Mouse (Mus musculus) myocyte (in vitro differentiated cells): ENCODE results near the gene Npc1l1. TPM values are rescaled to one million over a fixed set of nuclear protein-coding genes. Genes with fewer than 3 reads are reported as not detected.

Source experiments
- H3K27me3 ChIP-seq: one replicate; pipeline ENCODE4 v1.6.1; 2011; ENCODE audit not compliant: control insufficient read depth, insufficient read depth, insufficient read length
- H3K36me3 ChIP-seq: one replicate; pipeline ENCODE4 v1.6.1; 2011; ENCODE audit not compliant: control insufficient read depth, insufficient read depth
- H3K4me2 ChIP-seq: one replicate; pipeline ENCODE4 v1.6.1; 2011; ENCODE audit warnings: low read depth, control low read depth
- H3K4me3 ChIP-seq: one replicate; pipeline ENCODE4 v1.5.1; 2011; ENCODE audit warnings: mild to moderate bottlenecking, control low read depth, moderate library complexity
- H3K79me2 ChIP-seq: one replicate; pipeline ENCODE4 v1.6.1; 2011; ENCODE audit not compliant: control insufficient read depth, insufficient read depth
- H3ac ChIP-seq: one replicate; pipeline ENCODE4 v1.6.1; 2011; ENCODE audit not compliant: control insufficient read depth, insufficient read length
- CEBPB ChIP-seq: IDR thresholded peaks from 2 replicates; pipeline ENCODE4 v1.6.1; 2011; ENCODE audit warnings: mild to moderate bottlenecking, moderate library complexity; ENCODE audit not compliant: poor library complexity, insufficient read depth, severe bottlenecking
- E2F4 ChIP-seq: IDR thresholded peaks from one replicate; pipeline ENCODE4 v1.6.1; 2011; ENCODE audit warnings: mild to moderate bottlenecking, control low read depth, moderate library complexity; ENCODE audit not compliant: insufficient read depth
- MAX ChIP-seq: IDR thresholded peaks from one replicate; pipeline ENCODE4 v1.6.1; 2011; ENCODE audit warnings: low read depth, mild to moderate bottlenecking, control low read depth
- MYOD1 ChIP-seq, 3 experiments: IDR thresholded peaks; one replicate each; pipeline ENCODE4 v1.6.1; 2011; ENCODE audit warnings: control low read depth in 2 of 3, low read depth in 2 of 3, mild to moderate bottlenecking in 2 of 3, moderate library complexity in 1 of 3; ENCODE audit not compliant: insufficient read length in 2 of 3, control insufficient read depth in 1 of 3
- MYOG ChIP-seq, 3 experiments: IDR thresholded peaks; one replicate each; pipeline ENCODE4 v1.6.1; 2011; ENCODE audit warnings: control low read depth in 2 of 3, low read depth in 2 of 3, mild to moderate bottlenecking in 2 of 3; ENCODE audit not compliant: insufficient read length in 2 of 3, control insufficient read depth in 1 of 3, insufficient read depth in 1 of 3
- POLR2A ChIP-seq: IDR thresholded peaks from one replicate; pipeline ENCODE4 v1.6.1; 2011; ENCODE audit warnings: low read depth, mild to moderate bottlenecking, control low read depth, moderate library complexity; ENCODE audit not compliant: insufficient read length
- POLR2AphosphoS2 ChIP-seq: IDR thresholded peaks from one replicate; pipeline ENCODE4 v1.6.1; 2011; ENCODE audit warnings: low read depth, control low read depth; ENCODE audit not compliant: insufficient read length
- REST ChIP-seq: IDR thresholded peaks from one replicate; pipeline ENCODE4 v1.6.1; 2011; ENCODE audit warnings: mild to moderate bottlenecking, control low read depth, moderate library complexity; ENCODE audit not compliant: insufficient read depth, insufficient read length
- SRF ChIP-seq: IDR thresholded peaks from one replicate; pipeline ENCODE4 v1.6.1; 2011; ENCODE audit warnings: low read depth; ENCODE audit not compliant: control insufficient read depth, insufficient read length
- TCF12 ChIP-seq: IDR thresholded peaks from one replicate; pipeline ENCODE4 v1.6.1; 2011; ENCODE audit warnings: mild to moderate bottlenecking, control low read depth; ENCODE audit not compliant: poor library complexity, insufficient read depth, severe bottlenecking
- TCF3 ChIP-seq: IDR thresholded peaks from one replicate; pipeline ENCODE4 v1.6.1; 2011; ENCODE audit warnings: low read depth, control low read depth; ENCODE audit not compliant: insufficient read length
- USF1 ChIP-seq: IDR thresholded peaks from one replicate; pipeline ENCODE4 v1.6.1; 2011; ENCODE audit warnings: low read depth, mild to moderate bottlenecking, control low read depth, moderate library complexity
- polyA plus RNA-seq: library from polyadenylated mRNA; unstranded; fragments of >200 nt; fragmentation: generic; extraction: Trizol; gene quantifications from one replicate; pipeline ENCODE4 v1.2.1, GENCODE M21; 2012; ENCODE audit warnings: missing spikeins

The Npc1l1 gene
- 0.07 TPM for polyA plus RNA-seq

- Histone ChIP-seq H3K27me3 (peaks cover 40% of the 10 kb centered on the region), H3ac (no peak within 1 kb of the TSS), H3K4me3 (no peak within 1 kb of the TSS), H3K79me2 (no peaks in the 10 kb centered on the region), H3K36me3 (no peaks in the 10 kb centered on the region), H3K4me2 (no peak within 1 kb of the TSS)
- TF ChIP-seq TCF3 (no peak), MAX (no peak), SRF (no peak), TCF12 (no peak), POLR2A (no peak), CEBPB (no peak), USF1 (no peak), E2F4 (no peak), REST (no peak), MYOG (IDR thresholded peaks at IDR 0.05; ENCODE audit: control insufficient read depth in 1 of 3, insufficient read depth in 1 of 3, insufficient read length in 2 of 3, low read depth in 2 of 3) (no peak), MYOD1 (IDR thresholded peaks at IDR 0.05; ENCODE audit: control insufficient read depth in 1 of 3, insufficient read length in 2 of 3, low read depth in 2 of 3) (no peak), POLR2AphosphoS2 (no peak)
Measured at GRCm38 (mm10) chr11:6230012-6230411, at the start of gene Npc1l1. TSS of gene Npc1l1 (minus strand) at chr11:6230143.

- TF ChIP-seq TCF3 (no peak), USF1 (no peak), TCF12 (no peak), POLR2A (no peak), MYOG (IDR thresholded peaks at IDR 0.05; ENCODE audit: control insufficient read depth in 1 of 3, insufficient read depth in 1 of 3, insufficient read length in 2 of 3, low read depth in 2 of 3) (no peak), MAX (no peak), MYOD1 (IDR thresholded peaks at IDR 0.05; ENCODE audit: control insufficient read depth in 1 of 3, insufficient read length in 2 of 3, low read depth in 2 of 3) (no peak), POLR2AphosphoS2 (no peak), REST (no peak), SRF (no peak), CEBPB (no peak), E2F4 (no peak)
- no peak overlapping the region for H3K4me2 ChIP-seq
- no peak overlapping the region for H3K4me3 ChIP-seq
- no peaks in the 10 kb centered on the region for H3K36me3 ChIP-seq
- peaks cover 18% of the 10 kb centered on the region for H3K79me2 ChIP-seq
- H3ac ChIP-seq = no peak overlapping the region
- peaks cover 3% of the 10 kb centered on the region for H3K27me3 ChIP-seq
Measured at GRCm38 (mm10) chr11:6276466-6276865, 46.5 kb upstream of the Npc1l1 start.

GRCm38 (mm10) chr11:6275094-6275484 is 45.1 kb upstream of the Npc1l1 start:
- peak overlapping the region; percentile 56 for H3K4me2 ChIP-seq
- peak overlapping the region; percentile 13 for H3ac ChIP-seq
- peaks cover 18% of the 10 kb centered on the region for H3K79me2 ChIP-seq
- TF ChIP-seq MYOG (IDR thresholded peaks at IDR 0.05; ENCODE audit: control insufficient read depth in 1 of 3, insufficient read depth in 1 of 3, insufficient read length in 2 of 3, low read depth in 2 of 3) = no peak
- TF ChIP-seq SRF = no peak
- no peak for TF ChIP-seq TCF3
- no peak for TF ChIP-seq E2F4
- TF ChIP-seq MYOD1 (IDR thresholded peaks at IDR 0.05; ENCODE audit: control insufficient read depth in 1 of 3, insufficient read length in 2 of 3, low read depth in 2 of 3) = no peak
- TF ChIP-seq CEBPB = no peak
- no peak for TF ChIP-seq TCF12
- TF ChIP-seq REST = no peak
- no peak for TF ChIP-seq POLR2AphosphoS2
- no peak for TF ChIP-seq POLR2A
- TF ChIP-seq MAX = no peak
- no peak for TF ChIP-seq USF1
- H3K27me3 ChIP-seq = no peaks in the 10 kb centered on the region
- H3K36me3 ChIP-seq = peaks cover 4% of the 10 kb centered on the region
- peak overlapping the region; percentile 51 for H3K4me3 ChIP-seq

GRCm38 (mm10) chr11:6274387-6275093 is 44.6 kb upstream of the Npc1l1 start, which contains the start of gene Tmed4:
TSS of gene Tmed4 (minus strand) at chr11:6274870.
- Histone ChIP-seq H3K36me3 (peaks cover 4% of the 10 kb centered on the region), H3K4me2 (peak within 1 kb of the TSS; percentile 98), H3K4me3 (peak within 1 kb of the TSS; percentile 51), H3ac (peak within 1 kb of the TSS; percentile 13), H3K27me3 (no peaks in the 10 kb centered on the region), H3K79me2 (peaks cover 18% of the 10 kb centered on the region)
- peak; percentile 37 to 100 (median 98) for TF ChIP-seq MYOD1 (IDR thresholded peaks at IDR 0.05; ENCODE audit: control insufficient read depth in 1 of 3, insufficient read length in 2 of 3, low read depth in 2 of 3)
- TF ChIP-seq POLR2A = peak; percentile 100
- TF ChIP-seq E2F4 = no peak
- TF ChIP-seq REST = peak; percentile 48
- peak in 2 of 3 experiments; percentile 88 to 95 for TF ChIP-seq MYOG (IDR thresholded peaks at IDR 0.05; ENCODE audit: control insufficient read depth in 1 of 3, insufficient read depth in 1 of 3, insufficient read length in 2 of 3, low read depth in 2 of 3)
- no peak for TF ChIP-seq TCF12
- TF ChIP-seq SRF = peak; percentile 75
- peak; percentile 61 for TF ChIP-seq TCF3
- peak; percentile 100 for TF ChIP-seq POLR2AphosphoS2
